Mouse (Mus musculus) gastrocnemius, adult 18-20 months (tissue): ENCODE results near the gene Golph3l. TPM values are rescaled to one million over a fixed set of nuclear protein-coding genes. Genes with fewer than 3 reads are reported as not detected.

Experiments
- total RNA-seq, 2 experiments: library from RNA; stranded (reverse); gene quantifications; 2 replicates each; pipeline ENCODE4 v1.2.3; 2021

Golph3l gene
- total RNA-seq, 2 experiments from 2014 or later, result 10.3 to 11.1 TPM

Other genes starting within 250 kb of the Golph3l start
- 10 to 100 TPM in 1 of 2 experiments, 1 to 10 TPM in 1; 8.9 to 10.8 TPM for gene Setdb1, start 231.7 kb upstream of the Golph3l start, total RNA-seq
- under 1 TPM; 0.32 to 0.33 TPM for gene 4930558C23Rik, start 186.1 kb upstream of the Golph3l start, total RNA-seq
- 10 to 100 TPM; 41.3 to 46.5 TPM for gene Arnt, start 154.5 kb upstream of the Golph3l start, total RNA-seq
- 1 to 10 TPM; 3.2 to 4.6 TPM for gene Ctsk, start 89.7 kb upstream of the Golph3l start, total RNA-seq
- gene Ctss, start 62.1 kb upstream of the Golph3l start, total RNA-seq, result 1 to 10 TPM; 2.2 to 4.0 TPM
- not detected for gene Hormad1, start 29.3 kb upstream of the Golph3l start, total RNA-seq
- 100 to 1,000 TPM in 1 of 2 experiments, 10 to 100 TPM in 1; 95.9 to 106 TPM for gene Ensa, start 36.1 kb downstream of the Golph3l start, total RNA-seq
- 10 to 100 TPM; 96.0 to 99.4 TPM for gene Mcl1, start 69.9 kb downstream of the Golph3l start, total RNA-seq
- 10 to 100 TPM; 25.9 to 30.8 TPM for gene Adamtsl4, start 99.0 kb downstream of the Golph3l start, total RNA-seq
- gene Ecm1, start 150.6 kb downstream of the Golph3l start, total RNA-seq, result 10 to 100 TPM; 15.5 to 30.3 TPM
- 10 to 100 TPM; 25.7 to 26.7 TPM for gene Tars2, start 171.3 kb downstream of the Golph3l start, total RNA-seq
- 10 to 100 TPM; 33.2 to 37.4 TPM for gene Rprd2, start 229.9 kb downstream of the Golph3l start, total RNA-seq